Mouse (Mus musculus): ENCODE measurements around the gene Nt5c3b.

Nt5c3b gene

DNA sequence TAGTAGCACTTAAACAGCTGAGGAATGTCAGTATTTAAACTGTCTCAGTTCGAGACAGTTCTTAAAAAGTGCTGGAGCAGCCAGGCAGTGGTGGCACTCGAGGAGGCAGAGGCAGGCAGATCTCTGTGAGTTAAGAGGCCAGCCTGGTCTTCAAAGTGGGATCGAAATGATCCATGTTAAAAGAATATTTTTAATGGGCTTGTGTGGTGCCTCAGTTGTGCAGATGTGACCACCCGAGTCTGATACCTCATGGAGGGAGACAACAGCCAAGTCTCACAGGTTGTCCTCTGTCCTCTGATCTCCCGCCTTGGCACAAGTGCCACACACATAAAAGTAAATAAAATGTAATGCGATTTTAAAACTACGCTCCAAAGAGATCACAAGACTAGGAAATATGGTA, 43.1 kb downstream of the Nt5c3b start:
- DNase-seq: no peak

DNA sequence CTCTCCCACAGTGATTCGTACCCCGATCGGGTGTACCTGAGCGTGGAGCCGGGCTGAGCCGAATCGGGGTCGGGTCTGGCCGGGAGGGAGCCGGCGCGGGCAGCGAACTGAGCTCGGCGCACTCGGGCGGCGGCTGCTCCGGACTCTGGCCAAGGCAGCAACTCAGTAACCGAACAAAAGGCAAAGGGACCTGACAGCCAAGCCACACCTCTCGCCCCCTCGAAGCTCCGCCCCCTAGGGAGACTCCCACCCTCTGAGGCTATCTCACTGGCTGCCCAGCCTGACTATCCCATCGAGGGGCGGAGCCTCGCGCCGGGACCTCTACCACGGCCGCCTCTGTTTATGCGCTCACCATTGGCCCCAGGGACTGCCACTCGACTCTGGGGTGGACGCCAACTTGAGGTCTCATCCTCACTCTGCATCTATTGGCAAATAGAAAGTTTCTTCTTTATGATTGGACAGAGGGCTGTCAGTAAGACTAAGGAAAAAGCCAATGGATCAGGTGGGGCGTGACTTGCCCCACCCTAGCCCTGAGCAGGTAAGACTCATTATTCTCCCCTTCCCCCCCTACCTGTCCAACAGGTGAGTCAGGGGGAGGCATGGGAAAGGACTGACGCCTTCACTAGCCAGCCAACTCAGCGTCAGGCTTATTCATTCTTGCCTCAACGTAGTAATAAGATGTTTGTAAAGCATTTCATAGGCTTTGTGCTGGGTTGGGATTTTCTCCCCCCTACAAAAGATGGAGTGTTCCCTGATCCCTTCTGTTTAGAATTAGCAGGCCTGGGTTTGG, 43.8 kb downstream of the Nt5c3b start, which contains the start of gene Jup:
Gene Jup (minus strand): TSS at position 164 of the 790 bp plus-strand sequence.
- DNase-seq: peak; percentile 100

DNA sequence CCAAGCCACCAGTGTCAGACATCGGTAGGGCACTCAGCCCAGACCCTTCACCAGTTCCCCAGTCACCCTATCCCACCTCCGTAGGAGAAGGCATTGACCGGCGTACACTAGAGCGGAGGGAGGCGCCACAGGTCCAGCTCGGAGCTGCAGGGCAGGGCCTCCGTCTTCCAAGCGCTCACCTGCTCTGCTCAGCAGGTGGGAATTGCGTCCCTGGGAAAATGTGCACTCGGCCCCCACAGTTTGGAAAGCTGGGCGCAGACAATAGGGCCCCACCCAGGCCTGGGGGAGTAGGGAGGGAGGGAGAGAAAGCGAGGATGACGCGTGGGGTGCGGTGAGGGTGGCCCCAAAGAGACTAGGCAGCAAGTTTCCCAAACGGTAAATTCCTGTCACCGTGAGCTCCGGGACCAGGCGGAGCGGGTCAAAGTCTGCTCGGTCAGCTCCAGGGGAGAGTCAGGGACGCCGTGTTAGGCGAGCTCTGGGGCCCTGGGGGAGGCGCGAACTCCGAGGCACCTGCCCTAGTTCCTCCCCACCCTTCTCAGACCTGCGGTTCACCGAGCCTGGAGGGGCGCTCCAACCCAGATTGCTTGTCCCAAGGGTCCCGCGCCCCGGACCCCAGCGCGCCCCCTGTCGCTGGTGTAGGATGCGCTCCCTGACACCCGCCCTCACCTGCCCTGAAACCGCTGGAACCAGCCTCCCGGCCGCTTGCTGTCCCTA, 44.6 kb downstream of the Nt5c3b start:
- peak; percentile 76 to 83 for DNase-seq

DNA sequence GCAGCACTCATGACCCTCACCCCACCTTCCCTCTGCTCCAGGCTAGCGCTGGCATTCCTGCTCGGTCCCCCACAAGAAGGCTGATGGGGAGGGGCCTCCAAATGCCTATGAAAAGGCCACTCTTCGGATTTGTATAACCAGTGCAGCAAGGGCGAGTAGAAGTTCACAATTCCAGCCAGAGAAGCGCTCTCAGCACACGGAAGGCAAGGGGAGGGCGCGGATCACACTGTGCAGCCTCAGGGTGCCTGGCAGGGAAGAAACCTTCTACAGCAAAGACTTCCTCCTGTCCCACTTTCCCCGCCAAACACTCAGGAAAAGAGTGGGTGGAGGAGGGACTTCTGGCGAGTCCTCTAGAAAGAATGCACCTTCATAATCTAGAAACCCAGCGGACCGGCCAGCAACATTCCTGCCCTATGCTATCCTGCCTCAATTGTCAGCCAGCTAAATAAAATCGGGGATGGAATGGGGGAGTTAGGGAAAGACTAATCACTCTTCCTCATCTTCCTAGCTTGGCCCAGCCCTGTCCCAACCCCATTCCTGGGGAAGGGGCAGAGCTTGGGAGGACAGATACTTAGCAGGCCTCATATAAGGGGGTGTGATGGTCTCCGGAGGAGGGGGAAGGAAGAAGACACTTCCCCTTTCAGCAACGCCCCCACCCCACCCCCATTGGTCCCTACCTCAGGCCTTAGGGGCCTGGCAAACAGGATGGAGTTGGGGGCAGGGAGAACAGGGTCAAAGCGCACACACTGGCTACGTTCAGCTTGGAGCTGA, 45.6 kb downstream of the Nt5c3b start:
- DNase-seq: peak; percentile 71 to 72

DNA sequence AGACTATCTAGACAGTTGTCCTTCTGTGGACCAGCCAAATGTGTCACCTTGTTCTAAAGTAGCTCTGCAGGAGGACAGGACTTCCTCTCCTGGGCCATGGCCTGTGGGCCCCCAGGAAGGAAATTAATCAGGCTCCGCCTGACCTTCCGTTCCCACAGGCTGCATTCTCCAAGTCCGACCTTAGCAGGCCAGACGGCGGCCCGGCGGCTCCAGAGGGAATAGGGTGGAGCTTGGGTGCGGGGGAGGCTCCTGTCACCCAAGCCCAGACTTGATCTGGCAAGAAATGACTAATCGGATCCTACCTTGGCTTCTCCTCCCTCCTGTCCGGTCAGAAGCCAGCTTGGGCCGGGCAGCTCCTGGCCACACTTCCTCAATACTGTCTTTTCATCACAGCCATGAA, 46.4 kb downstream of the Nt5c3b start:
- DNase-seq: peak; percentile 91 to 96

DNA sequence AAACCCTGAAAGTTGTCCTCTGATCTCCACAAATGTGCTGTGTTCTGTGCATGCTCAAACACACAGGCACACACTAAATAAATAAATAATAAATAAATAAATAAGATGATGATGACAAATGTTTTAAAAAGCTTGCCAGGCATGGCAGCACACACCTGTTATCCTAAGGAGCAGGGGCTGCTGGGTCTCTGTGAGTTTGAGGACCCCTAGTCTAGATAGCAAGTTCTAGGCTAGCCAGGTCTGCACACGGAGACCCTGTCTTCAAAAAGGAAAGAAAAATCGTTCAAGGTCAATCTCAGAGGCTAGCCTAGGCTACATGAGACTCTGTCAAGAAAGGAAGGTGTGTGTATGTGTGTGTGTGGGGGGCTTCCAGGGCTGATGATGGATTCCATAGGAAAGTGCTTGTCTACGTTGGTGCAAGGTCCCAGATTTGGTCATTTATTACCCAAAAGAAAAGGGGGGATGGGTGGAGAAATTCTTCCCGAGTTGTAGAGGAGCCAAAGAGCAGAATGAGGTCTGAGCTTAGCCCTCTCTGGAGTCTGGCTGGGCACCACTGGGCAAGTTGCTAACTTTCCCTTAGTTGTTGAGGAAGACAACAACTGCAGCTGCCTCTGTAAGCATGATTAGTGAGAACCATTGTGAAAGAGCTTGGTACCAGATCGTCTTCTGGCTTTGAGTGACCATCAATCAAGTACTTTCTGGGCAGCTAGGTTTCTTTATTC, 47.1 kb downstream of the Nt5c3b start:
- peak; percentile 55 to 61 for DNase-seq

DNA sequence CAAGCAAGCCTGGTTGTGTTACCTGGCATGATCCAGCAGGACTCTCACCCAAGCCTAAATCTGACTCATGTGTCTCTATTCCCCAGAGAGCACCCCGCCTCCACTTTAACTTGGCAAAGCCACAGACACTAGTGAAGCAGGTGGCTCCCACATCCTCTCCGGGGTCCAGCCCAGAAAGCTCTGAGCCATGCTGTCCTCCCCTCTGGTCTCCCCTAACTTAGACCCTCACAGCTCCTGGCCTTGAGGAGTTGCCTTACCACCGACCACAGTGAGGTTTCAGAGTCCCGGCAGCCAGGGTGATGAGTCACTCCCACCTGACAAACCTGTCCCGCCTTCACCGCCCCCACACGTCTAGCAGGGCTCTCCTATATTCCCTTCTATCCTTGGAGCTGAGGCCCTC, 47.9 kb downstream of the Nt5c3b start:
- peak in 1 of 2 experiments; percentile 36 for DNase-seq

DNA sequence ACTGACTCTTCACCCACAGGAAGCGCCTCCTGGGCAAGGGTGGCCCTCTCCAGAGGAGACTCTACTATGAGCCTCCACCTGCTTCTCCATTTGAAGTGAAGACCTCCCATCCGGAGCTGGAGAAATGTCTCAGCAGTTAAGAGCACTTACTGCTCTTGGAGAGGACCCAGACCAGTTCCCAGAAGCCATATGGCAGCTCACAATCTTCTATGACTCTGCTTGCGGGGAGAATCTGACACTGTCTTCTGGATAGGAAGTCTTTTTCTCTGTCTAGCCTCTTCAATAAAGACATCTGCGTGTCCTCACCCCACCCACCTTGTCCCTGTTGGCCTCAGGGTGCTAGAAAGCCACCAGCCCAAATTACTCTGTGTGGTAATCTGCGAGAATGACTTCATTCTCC, 48.6 kb downstream of the Nt5c3b start:
- no peak for DNase-seq

DNA sequence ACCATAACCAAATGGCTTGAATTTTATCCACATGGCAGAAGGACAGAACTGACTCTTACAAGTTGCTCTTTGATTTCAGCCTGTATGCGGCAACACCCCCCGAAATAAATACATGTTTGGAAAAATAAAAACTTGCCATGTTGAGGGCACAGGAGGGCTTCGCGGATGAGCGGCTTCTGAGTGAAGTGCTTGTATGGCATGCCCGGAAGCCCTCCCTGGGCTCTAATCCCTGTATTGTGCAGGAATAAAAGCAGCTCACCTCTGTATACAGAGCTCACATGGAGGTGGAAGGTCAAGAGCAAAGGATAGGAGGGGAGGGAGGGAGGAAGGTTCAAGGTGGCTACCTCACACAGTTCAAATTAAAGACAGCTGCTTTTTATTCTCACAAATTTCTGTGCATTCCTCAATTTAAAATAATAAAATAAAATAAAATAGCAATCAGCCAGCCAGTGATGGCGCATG, 49.7 kb downstream of the Nt5c3b start:
- no peak for DNase-seq

DNA sequence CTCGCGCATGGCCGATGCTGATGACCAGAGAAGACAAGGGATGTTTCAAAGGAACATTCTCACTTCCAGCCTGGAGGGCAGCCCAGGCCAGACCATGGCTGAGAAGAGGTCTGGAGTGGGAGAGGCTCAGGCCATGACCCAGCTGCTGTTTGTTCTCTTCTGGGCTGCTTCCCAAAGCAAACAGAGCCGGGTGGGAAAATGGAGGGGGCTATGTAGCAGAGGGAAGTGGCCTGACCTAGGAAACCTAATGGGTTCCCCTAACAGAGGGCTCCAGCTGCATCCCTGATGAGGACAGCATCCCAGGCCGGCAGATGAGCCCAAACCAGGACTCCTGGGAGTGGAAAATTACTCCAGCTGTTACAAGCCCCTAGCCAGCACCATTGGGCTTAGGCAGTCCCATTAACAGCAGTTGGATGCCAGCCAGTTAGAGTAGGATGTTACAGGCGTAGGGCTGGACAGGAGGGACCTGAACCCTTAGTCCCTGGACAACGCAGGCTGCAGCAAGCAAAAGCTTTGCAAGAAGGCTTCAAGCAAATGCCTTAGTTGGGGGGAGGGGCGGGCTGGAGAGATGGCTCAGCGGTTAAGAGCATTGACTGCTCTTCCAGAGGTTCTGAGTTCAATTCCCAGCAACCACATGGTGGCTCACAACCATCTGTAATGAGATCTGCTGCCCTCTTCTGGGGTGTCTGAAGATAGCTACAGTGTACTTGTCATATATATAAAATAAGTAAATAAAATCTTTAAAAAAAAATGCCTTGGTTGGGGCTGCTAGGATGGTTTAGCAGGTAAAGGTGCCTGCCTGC, 50.3 kb downstream of the Nt5c3b start:
- DNase-seq: peak; percentile 80 to 90

DNA sequence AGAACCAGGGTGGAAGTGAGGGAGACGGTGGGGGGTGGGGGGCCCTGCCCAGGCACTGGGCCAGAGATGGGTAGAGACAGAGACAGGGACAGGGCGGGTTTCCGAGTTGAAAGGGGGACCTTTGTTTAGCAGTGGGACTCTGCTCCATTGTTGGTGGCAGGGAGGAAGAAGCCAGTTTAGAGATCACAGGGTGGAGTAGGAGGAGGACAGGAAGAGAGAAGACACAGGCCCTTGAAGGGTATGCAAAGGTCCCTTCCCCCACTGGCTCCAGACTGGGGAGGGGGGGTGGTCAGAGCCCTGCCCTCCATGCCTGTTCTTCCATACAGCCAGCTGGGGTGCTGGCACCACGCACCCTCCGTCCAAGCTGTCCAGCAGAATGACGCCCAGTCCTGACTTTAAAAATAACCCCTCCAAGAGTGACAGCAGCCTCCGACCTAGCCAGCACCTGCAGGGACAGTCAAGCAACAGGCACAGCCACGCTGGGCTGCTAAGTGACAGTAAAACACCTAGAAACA, 51.6 kb downstream of the Nt5c3b start:
- DNase-seq: peak; percentile 78 to 84

DNA sequence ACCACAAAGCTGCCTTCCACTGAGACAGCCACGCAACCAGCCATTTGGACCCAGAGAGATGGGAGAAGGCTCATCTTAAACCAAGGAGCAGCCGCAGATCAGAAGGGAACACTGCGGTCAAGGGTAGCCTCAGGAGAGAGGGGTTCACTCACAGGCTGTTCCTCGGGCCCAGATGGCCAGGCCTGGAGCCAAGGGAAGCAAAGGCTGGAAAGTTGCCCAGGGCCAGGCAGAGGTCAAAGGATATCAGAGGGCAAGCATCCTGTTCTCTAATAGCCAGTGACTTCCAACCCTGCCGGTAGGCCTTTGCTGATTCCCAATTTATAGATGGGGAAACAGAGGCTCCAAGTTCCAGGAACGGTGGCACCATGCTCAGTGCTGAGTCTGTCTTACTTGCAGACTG, 53.0 kb downstream of the Nt5c3b start:
- peak; percentile 88 to 90 for DNase-seq

DNA sequence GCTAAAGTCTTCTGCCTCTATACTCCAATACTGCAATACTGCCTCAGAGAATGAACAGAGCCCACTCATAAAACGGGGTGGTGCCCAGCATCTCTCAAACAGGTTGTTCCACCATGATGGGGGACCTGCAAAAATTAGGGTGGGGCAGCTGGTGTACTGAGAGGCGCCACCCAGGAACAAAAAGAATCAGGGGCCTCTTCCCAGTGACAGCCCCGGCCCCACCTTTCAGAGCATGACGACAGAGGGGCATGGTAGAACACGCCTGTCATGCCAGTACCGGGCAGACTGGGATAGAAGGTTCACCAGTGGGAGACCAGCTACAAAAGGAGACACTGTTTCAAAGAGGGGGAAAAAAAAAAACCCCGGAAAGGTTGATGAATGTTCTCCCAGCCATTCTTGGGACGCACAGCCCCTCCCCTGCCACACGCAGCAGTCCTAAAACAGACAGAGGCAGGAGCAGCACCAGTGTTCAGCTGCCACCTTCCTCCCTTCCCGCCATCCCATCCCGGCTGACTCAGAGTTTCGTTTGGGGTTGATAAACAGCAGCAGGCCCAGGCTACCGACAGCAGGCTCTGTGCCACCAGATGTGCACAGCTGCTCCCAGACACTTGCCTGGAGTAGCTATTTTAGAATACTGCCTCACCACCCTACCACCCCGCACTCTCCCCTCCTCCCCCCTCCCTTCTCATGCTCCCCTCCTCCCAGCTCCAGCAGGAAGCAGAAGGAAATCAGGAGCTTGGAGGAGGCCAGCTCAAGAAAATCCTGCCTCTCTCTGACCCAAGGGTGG, 53.8 kb downstream of the Nt5c3b start:
- DNase-seq: peak; percentile 72 to 76

DNA sequence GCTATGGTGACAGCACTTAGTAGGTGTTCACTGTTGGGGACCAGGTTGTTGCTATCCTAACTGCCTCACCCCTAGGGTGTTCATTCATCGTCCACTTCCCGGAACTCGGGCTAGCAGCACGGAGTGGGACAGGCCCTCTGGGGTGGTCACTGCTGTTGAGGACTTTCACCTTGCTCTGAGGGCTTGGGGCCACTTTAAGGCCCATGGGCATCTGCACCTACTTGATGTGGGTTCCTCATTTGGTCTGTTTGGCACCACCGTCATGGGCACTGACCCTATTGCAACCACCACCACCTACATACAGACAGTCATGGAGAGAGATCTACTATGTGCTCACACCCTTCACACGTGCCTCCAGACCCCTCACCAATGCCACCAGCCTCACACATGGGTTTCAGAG, 54.5 kb downstream of the Nt5c3b start:
- DNase-seq: no peak

DNA sequence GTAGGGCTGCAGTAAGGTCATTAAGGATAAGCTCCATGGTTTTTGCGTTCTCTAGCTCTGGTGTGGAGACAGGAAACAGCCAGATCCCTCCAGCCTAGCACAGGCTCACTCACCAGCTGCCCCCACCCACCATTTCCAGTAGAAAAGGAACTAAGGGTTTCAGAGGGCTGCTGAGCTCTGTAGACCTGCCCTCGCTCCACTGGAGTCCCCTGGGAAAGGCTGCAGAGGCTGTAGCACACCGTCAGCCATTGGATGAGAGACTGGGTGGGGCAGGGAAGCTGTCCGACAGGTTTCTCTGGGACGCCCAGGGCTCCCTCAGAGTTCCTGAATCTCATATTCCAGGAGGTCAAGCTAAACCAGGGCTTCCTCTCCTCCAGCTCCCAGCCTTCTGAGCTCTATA, 55.0 kb downstream of the Nt5c3b start:
- peak; percentile 65 to 82 for DNase-seq

DNA sequence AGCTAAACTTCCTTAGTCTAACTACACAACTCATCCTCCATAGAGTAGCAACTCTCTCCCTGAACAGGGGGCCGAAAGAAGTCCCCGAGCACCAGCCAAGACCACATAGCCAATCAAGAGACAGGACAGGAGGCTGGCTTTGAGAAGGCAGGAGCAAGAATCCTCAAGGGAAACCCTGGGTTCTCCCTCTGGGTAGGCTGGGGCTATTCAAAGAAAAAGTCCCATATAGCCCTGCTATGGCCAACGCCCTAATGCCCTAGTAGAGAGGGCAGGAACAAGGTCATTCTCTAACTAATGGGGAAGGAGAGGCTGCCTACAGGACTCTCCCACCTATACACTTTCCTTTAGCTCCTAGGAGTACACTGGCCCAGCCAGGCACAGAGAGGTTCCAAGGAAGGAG, 56.6 kb downstream of the Nt5c3b start:
- DNase-seq: no peak

DNA sequence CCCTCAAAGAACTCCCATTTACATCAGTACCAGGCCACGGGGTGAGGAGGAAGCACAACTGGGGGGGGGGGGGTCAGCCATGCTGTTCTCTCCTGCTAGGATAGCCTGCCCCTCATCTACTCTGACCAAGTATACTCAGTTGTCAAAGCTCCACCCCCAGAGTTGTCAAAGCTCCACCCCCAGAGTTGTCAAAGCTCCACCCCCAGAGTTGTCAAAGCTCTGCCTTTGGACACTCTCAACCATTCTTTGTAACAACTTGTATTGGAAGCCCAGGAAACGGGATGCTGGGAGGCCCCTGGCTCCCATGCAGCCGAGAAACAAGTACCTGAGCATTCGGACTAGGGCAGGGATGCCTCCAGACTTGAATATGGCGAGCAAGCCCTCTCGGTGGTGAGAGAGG, 58.9 kb downstream of the Nt5c3b start:
- no peak for DNase-seq

DNA sequence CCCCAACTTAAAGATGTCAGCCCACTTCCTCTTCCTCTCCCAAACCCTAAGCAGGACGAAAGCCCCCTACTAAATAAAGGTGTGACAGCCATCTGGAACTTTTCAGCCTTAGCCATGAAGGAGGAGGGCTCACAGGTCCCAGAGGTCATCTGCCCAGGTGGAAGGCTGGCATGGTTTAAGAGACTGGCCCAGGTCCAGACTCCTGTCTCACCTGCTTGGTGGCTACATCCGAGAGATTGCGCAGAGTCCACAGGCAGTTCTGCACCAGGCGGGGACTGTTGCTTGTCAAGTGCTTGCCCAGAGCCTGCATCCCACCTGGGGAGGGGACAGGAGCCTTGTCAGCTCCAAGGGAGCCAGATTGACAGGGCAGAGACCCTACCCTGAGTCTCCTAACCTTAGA, 62.3 kb downstream of the Nt5c3b start:
- no peak for DNase-seq

DNA sequence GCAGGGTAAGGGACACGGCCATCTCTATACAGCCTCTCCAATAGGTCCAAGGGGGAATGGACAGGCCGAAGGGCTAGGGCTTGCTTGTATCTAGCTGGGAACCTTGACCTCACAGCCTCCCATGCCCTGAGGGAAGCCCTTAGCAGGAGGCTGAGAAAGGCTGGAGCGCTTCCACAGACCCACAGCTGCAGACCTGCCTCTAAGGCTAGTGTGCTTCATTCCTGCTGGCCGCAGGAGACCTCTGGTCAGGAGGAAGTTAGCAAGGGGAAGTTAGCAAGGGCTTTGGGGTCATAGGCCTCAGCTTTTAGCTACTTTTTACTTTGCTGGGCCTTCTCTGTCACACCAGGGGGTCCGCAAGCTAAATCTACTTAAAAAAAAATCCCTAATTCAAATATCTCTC, 63.2 kb downstream of the Nt5c3b start:
- no peak for DNase-seq

DNA sequence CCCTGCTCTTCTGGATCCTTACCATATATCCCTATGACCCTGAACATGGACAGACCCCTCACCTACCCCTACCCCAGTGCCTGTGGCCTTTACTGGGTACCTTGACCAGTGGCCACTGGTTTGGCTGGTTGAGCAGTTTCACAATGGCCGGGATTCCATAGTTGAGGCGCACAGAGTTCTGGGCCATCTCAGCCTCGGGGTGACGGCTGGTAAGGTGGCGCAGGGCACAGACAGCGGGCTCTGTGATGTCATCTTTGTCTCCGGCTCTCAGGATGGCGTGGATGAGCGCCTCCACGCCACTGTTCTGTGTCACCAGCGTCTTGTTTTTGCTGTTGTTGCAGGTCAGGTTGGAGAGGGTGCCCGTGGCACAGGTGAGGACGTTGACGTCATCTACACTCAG, 63.6 kb downstream of the Nt5c3b start:
- DNase-seq: no peak

Data from kidney, postnatal 36 days (tissue).